Mouse (Mus musculus) MEL (cell line): Measurements from ENCODE around the gene Ppp1r7. TPM values are rescaled to one million over a fixed set of nuclear protein-coding genes. Genes with fewer than 3 reads are reported as not detected.

Experiments
- DNase-seq: peaks from one replicate; pipeline ENCODE4 v3.0.0; 2011; ENCODE audit warnings: low read depth, low spot score
- H3K27ac ChIP-seq: 2 replicates; pipeline ENCODE4 v1.5.1; 2012; ENCODE audit warnings: low read depth, mild to moderate bottlenecking, control low read depth, low read length, moderate library complexity; ENCODE audit not compliant: control insufficient read depth
- H3K27me3 ChIP-seq, 2 experiments: fragments of 150-350 bp in 1 of 2; sonication (generic) in 1 of 2; 2 replicates each; pipeline ENCODE4 v1.6.1; 2012; ENCODE audit warnings: low read length in 2 of 2, mild to moderate bottlenecking in 2 of 2, improper control_type of control experiment in 1 of 2, moderate library complexity in 1 of 2; ENCODE audit not compliant: insufficient read depth in 2 of 2, control insufficient read depth in 1 of 2
- H3K36me3 ChIP-seq, 2 experiments: 2 replicates each; pipeline ENCODE4 v1.6.1; 2012 to 2014; ENCODE audit warnings: low read length in 2 of 2, improper control_type of control experiment in 1 of 2, inconsistent platforms in 1 of 2, mild to moderate bottlenecking in 1 of 2; ENCODE audit not compliant: insufficient read depth in 2 of 2, control insufficient read depth in 1 of 2
- H3K4me1 ChIP-seq, 2 experiments: fragments of 150-350 bp in 1 of 2; sonication (generic) in 1 of 2; 2 replicates each; pipeline ENCODE4 v1.6.1; 2012; ENCODE audit warnings: low read length in 2 of 2, improper control_type of control experiment in 1 of 2, mild to moderate bottlenecking in 1 of 2; ENCODE audit not compliant: insufficient read depth in 2 of 2, control insufficient read depth in 1 of 2
- H3K4me3 ChIP-seq, 2 experiments: fragments of 150-350 bp in 1 of 2; sonication (generic) in 1 of 2; 2 replicates each; pipeline ENCODE4 v1.5.1; 2012; ENCODE audit warnings: low read depth in 2 of 2, low read length in 2 of 2, mild to moderate bottlenecking in 2 of 2, moderate library complexity in 2 of 2, control low read depth in 1 of 2, improper control_type of control experiment in 1 of 2; ENCODE audit not compliant: control insufficient read depth in 1 of 2, insufficient read depth in 1 of 2
- H3K79me2 ChIP-seq: 2 replicates; pipeline ENCODE4 v1.6.1; 2012; ENCODE audit warnings: mild to moderate bottlenecking, low read length, moderate library complexity; ENCODE audit not compliant: control insufficient read depth, poor library complexity, insufficient read depth
- H3K9ac ChIP-seq: 2 replicates; pipeline ENCODE4 v1.6.1; 2012; ENCODE audit warnings: low read depth, mild to moderate bottlenecking, control low read depth, low read length, moderate library complexity; ENCODE audit not compliant: control insufficient read depth, poor library complexity, severe bottlenecking
- H3K9me3 ChIP-seq: fragments of 150-350 bp; sonication (generic); replicated peaks from 2 replicates; pipeline ENCODE4 v1.6.1; 2012; ENCODE audit warnings: mild to moderate bottlenecking, low read length, improper control_type of control experiment, moderate library complexity; ENCODE audit not compliant: insufficient read depth
- CHD2 ChIP-seq: IDR thresholded peaks from 2 replicates; pipeline ENCODE4 v1.6.1; 2011; ENCODE audit warnings: low read length, improper control_type of control experiment
- CTCF ChIP-seq, 3 experiments: IDR thresholded peaks in 2 of 3; conservative IDR thresholded peaks in 1 of 3; 2 replicates each; pipeline ENCODE4 v1.5.1; 2011 to 2012; ENCODE audit warnings: low read length in 3 of 3, low read depth in 2 of 3, mild to moderate bottlenecking in 2 of 3, improper control_type of control experiment in 1 of 3, inconsistent platforms in 1 of 3, mixed read lengths in 1 of 3, moderate library complexity in 1 of 3; ENCODE audit not compliant: control insufficient read depth in 1 of 3, insufficient read depth in 1 of 3, poor library complexity in 1 of 3, severe bottlenecking in 1 of 3
- EP300 ChIP-seq, 2 experiments: IDR thresholded peaks; 2 replicates each; pipeline ENCODE4 v1.6.1; 2011; ENCODE audit warnings: improper control_type of control experiment in 2 of 2, low read length in 2 of 2, low read depth in 1 of 2, mild to moderate bottlenecking in 1 of 2
- ETS1 ChIP-seq: IDR thresholded peaks from 2 replicates; pipeline ENCODE4 v1.6.1; 2012; ENCODE audit warnings: low read depth, mild to moderate bottlenecking, inconsistent platforms, low read length, improper control_type of control experiment, moderate library complexity
- GABPA ChIP-seq: IDR thresholded peaks from 2 replicates; pipeline ENCODE4 v1.6.1; 2012; ENCODE audit warnings: low read depth, mild to moderate bottlenecking, inconsistent platforms, low read length, improper control_type of control experiment, moderate library complexity
- GATA1 ChIP-seq: IDR thresholded peaks from 2 replicates; pipeline ENCODE4 v1.6.1; 2011; ENCODE audit warnings: low read depth, low read length, improper control_type of control experiment
- JUND ChIP-seq: IDR thresholded peaks from 2 replicates; pipeline ENCODE4 v1.6.1; 2011; ENCODE audit warnings: low read depth, mild to moderate bottlenecking, improper control_type of control experiment, low read length
- MAFK ChIP-seq: IDR thresholded peaks from 2 replicates; pipeline ENCODE4 v1.6.1; 2011; ENCODE audit warnings: low read depth, mild to moderate bottlenecking, low read length, improper control_type of control experiment, borderline replicate concordance
- MAX ChIP-seq: IDR thresholded peaks from 2 replicates; pipeline ENCODE4 v1.6.1; 2011; ENCODE audit warnings: low read length, improper control_type of control experiment
- MAZ ChIP-seq: IDR thresholded peaks from 2 replicates; pipeline ENCODE4 v1.6.1; 2012; ENCODE audit warnings: low read depth, mild to moderate bottlenecking, inconsistent platforms, low read length, improper control_type of control experiment
- MEF2A ChIP-seq: IDR thresholded peaks from 2 replicates; pipeline ENCODE4 v1.6.1; 2014; ENCODE audit warnings: low read depth, mild to moderate bottlenecking, inconsistent platforms, low read length, improper control_type of control experiment; ENCODE audit not compliant: poor library complexity, insufficient replicate concordance, severe bottlenecking; ENCODE audit errors: extremely low read depth
- MXI1 ChIP-seq: IDR thresholded peaks from 2 replicates; pipeline ENCODE4 v1.6.1; 2011; ENCODE audit warnings: mild to moderate bottlenecking, low read depth, low read length, improper control_type of control experiment
- MYB ChIP-seq: IDR thresholded peaks from 2 replicates; pipeline ENCODE4 v1.6.1; 2011; ENCODE audit warnings: mild to moderate bottlenecking, low read depth, low read length, improper control_type of control experiment
- NELFE ChIP-seq: IDR thresholded peaks from 2 replicates; pipeline ENCODE4 v1.6.1; 2011; ENCODE audit warnings: low read depth, low read length, improper control_type of control experiment
- NRF1 ChIP-seq: IDR thresholded peaks from 2 replicates; pipeline ENCODE4 v1.6.1; 2014; ENCODE audit warnings: low read depth, mild to moderate bottlenecking, inconsistent platforms, low read length, improper control_type of control experiment, moderate library complexity; ENCODE audit not compliant: poor library complexity, insufficient read depth, severe bottlenecking
- POLR2AphosphoS2 ChIP-seq: IDR thresholded peaks from 2 replicates; pipeline ENCODE4 v1.6.1; 2011; ENCODE audit warnings: low read length, improper control_type of control experiment
- POLR2AphosphoS5 ChIP-seq: IDR thresholded peaks from 2 replicates; pipeline ENCODE4 v1.6.1; 2012; ENCODE audit warnings: low read depth, borderline replicate concordance, mild to moderate bottlenecking, inconsistent platforms, low read length, moderate library complexity, mixed read lengths
- RAD21 ChIP-seq: IDR thresholded peaks from 2 replicates; pipeline ENCODE4 v1.6.1; 2011; ENCODE audit warnings: mild to moderate bottlenecking, low read depth, low read length, improper control_type of control experiment
- SIN3A ChIP-seq: IDR thresholded peaks from 2 replicates; pipeline ENCODE4 v1.6.1; 2012; ENCODE audit warnings: low read length, improper control_type of control experiment, inconsistent platforms
- SMC3 ChIP-seq: IDR thresholded peaks from 2 replicates; pipeline ENCODE4 v1.6.1; 2011; ENCODE audit warnings: low read depth, low read length, improper control_type of control experiment
- TBP ChIP-seq: IDR thresholded peaks from 2 replicates; pipeline ENCODE4 v1.8.0; 2011; ENCODE audit warnings: low read depth, low read length, improper control_type of control experiment
- USF1 ChIP-seq: IDR thresholded peaks from 2 replicates; pipeline ENCODE4 v1.6.1; 2014; ENCODE audit warnings: low read depth, mild to moderate bottlenecking, inconsistent platforms, low read length, improper control_type of control experiment, moderate library complexity
- USF2 ChIP-seq, 2 experiments: IDR thresholded peaks; 2 replicates each; pipeline ENCODE4 v1.6.1; 2011 to 2012; ENCODE audit warnings: improper control_type of control experiment in 2 of 2, low read length in 2 of 2, borderline replicate concordance in 1 of 2, inconsistent platforms in 1 of 2, low read depth in 1 of 2, mild to moderate bottlenecking in 1 of 2; ENCODE audit not compliant: insufficient read depth in 1 of 2
- ZC3H11A ChIP-seq: IDR thresholded peaks from 2 replicates; pipeline ENCODE4 v1.6.1; 2012; ENCODE audit warnings: low read depth, mild to moderate bottlenecking, inconsistent platforms, low read length, improper control_type of control experiment
- ZKSCAN1 ChIP-seq: IDR thresholded peaks from 2 replicates; pipeline ENCODE4 v1.6.1; 2012; ENCODE audit warnings: low read depth, mild to moderate bottlenecking, inconsistent platforms, low read length, improper control_type of control experiment, moderate library complexity
- ZMIZ1 ChIP-seq: IDR thresholded peaks from 2 replicates; pipeline ENCODE4 v1.6.1; 2012; ENCODE audit warnings: low read depth, mild to moderate bottlenecking, inconsistent platforms, low read length, improper control_type of control experiment, moderate library complexity
- polyA plus RNA-seq, 2 experiments: library from polyadenylated mRNA; stranded (reverse) in 1 of 2; unstranded in 1 of 2; fragments of >175 nt in 1 of 2; fragments of >200 nt in 1 of 2; gene quantifications; 2 replicates each; pipeline versions ENCODE4 v1.2.1 to v1.2.4; 2012; ENCODE audit warnings: low replicate concordance in 2 of 2, low read depth in 1 of 2; ENCODE audit not compliant: insufficient read length in 2 of 2, insufficient read depth in 1 of 2, missing spikeins in 1 of 2
- total RNA-seq: library from RNA; depleted of rRNA; stranded (reverse); fragments of 300-350 nt; gene quantifications from 2 replicates; pipeline ENCODE4 v1.2.3, GENCODE M21; 2012

Gene Ppp1r7
- total and polyA plus RNA-seq, 3 experiments = 36.6 to 131 (median 74.9) TPM

DNA sequence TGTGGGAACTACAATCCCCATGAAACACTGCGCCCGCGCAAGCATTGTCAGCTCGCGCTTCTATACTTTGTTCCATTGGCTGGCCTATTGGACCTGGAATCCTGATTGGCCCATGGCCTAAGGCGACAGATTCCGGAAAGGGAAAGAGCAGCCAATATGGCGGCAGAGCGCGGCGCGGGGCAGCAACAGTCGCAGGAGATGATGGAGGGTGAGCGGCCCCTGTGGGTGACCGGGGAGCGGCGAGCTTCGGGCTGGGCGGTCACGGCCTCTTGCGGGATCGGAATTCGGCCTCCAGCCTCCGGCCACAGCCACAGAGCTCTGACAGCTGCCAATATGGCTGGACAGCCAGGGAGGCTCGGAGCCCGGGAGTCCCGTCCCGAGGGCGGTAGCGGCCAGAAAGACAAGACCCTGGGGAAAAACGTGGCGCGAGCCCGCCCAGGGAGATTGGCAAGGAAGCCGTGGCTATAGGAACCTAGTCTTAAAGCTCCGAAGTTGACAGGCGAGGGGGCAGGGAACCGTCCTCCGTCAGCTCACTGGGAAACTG lies 922 bp downstream of the Ppp1r7 start (continued):
- TF ChIP-seq CHD2 (peak; percentile 70), ZMIZ1 (peak; percentile 40; the same call in 1 of the 2 replicates), NRF1 (peak; percentile 70), POLR2AphosphoS2 (peak; percentile 86), MEF2A (no peak), ZKSCAN1 (no peak), MAZ (0 out of 2 replicates have a peak, but pooled peaks have one; percentile 5), MXI1 (peak; percentile 50; the same call in 1 of the 2 replicates)

DNA sequence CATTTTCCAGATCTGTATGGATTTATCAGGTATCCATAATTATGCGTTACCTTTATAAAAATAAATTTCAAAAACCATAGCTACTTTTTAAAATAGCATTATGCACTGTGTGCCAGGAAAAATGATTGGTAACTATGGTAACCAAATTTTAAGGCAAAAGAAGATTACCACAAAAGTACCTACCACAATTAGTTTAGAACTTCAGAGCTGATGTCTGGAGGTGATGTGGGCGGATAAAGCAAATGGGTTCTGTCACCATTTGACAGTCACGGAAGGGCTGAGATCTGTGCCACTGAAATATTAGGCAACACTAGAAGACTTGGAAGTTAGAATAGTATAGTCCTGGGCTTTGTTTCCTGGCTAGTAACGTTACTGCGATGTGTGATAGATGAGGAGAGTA lies 4.5 kb downstream of the Ppp1r7 start:
- peaks cover 13 to 22% of the 10 kb centered on the region in 2 experiments for H3K36me3 ChIP-seq
- H3K79me2 ChIP-seq = peaks cover 26% of the 10 kb centered on the region
- no peak overlapping the region for H3K4me3 ChIP-seq

DNA sequence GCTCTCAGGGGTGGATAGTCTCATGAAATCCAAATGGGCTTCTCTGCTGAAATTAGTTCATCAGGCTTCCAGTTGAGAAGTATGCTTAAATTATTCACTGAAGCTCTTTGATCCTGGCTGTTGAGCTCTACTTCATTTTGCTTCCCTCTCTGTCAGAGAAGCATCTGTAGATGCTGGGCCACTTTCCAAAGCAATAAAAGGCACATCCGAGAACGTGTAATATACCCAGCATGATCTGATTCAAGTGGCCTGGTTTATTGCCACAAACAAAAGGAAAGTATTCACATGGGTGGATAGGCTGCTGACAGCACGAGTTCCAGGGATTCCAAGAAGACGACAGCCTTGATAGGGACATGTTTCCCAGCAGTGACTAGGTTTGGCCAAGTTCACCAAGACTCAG lies 7.0 kb downstream of the Ppp1r7 start:
- Histone ChIP-seq H3K79me2 (peaks cover 10% of the 10 kb centered on the region), H3K27ac (no peak overlapping the region), H3K36me3 (peaks cover 9 to 29% of the 10 kb centered on the region in 2 experiments), H3K27me3 (no peaks in the 10 kb centered on the region), H3K9ac (no peak overlapping the region), H3K9me3 (no peaks in the 10 kb centered on the region), H3K4me1 (peaks cover 0 to 4% of the 10 kb centered on the region in 2 experiments; a peak in 1 of 4 replicates), H3K4me3 (no peak overlapping the region)
- TF ChIP-seq ZMIZ1 (no peak), MAFK (no peak), CTCF (IDR thresholded peaks at IDR 0.05 in 2 of 3, conservative IDR thresholded peaks at IDR 0.05 in 1 of 3; ENCODE audit: control insufficient read depth in 1 of 3, insufficient read depth in 1 of 3, low read depth in 2 of 3, low read length in 3 of 3, poor library complexity in 1 of 3, severe bottlenecking in 1 of 3) (no peak), MAX (no peak), MAZ (no peak), NELFE (no peak), EP300 (IDR thresholded peaks at IDR 0.05; ENCODE audit: low read depth in 1 of 2, low read length in 2 of 2) (no peak), TBP (no peak), MYB (no peak), MEF2A (no peak), SMC3 (no peak), JUND (no peak), ETS1 (no peak), GATA1 (no peak), MXI1 (no peak)
- no peak for DNase-seq

More for the DNA sequence above, 4.5 kb downstream of the Ppp1r7 start:
- Histone ChIP-seq H3K9me3 (no peaks in the 10 kb centered on the region), H3K9ac (no peak overlapping the region), H3K4me1 (peaks cover 3 to 8% of the 10 kb centered on the region in 2 experiments; a peak in 2 of 4 replicates), H3K27me3 (no peaks in the 10 kb centered on the region)
- no peak for TF ChIP-seq USF1
- TF ChIP-seq MEF2A = no peak
- no peak for TF ChIP-seq ETS1
- TF ChIP-seq RAD21 = no peak
- TF ChIP-seq MXI1 = no peak
- no peak for TF ChIP-seq ZKSCAN1
- TF ChIP-seq SIN3A = no peak
- no peak for TF ChIP-seq POLR2AphosphoS5
- TF ChIP-seq CHD2 = no peak
- no peak for TF ChIP-seq ZC3H11A
- no peak for TF ChIP-seq USF2 (IDR thresholded peaks at IDR 0.05; ENCODE audit: borderline replicate concordance in 1 of 2, insufficient read depth in 1 of 2, low read depth in 1 of 2, low read length in 2 of 2)
- TF ChIP-seq SMC3 = no peak
- TF ChIP-seq TBP = no peak
- no peak for TF ChIP-seq GABPA
- TF ChIP-seq, all 39 proteins: peak for 0
- no peak for DNase-seq
- H3K27ac ChIP-seq = no peak overlapping the region
